Comparison of ENCODE assay signal across 25 mouse cellular contexts in genomic region chr7:143752056-143752455, GRCm38 (mm10). TPM values are rescaled to one million over a fixed set of nuclear protein-coding genes. Genes with fewer than 3 reads are reported as not detected.
"Had no signal": no experiment of that assay in that cellular context is flagged by ENCODE, and none has a peak within 500 bp of the region (broad histone marks: within the 10 kb centered on the region; RNA-seq: fewer than 3 reads in every experiment).

No protein-coding gene starts in this region.

- H3K27me3 ChIP-seq: stomach, embryonic 15.5 days had no signal

- DNase-seq: lung, embryonic 14.5 days; lung, postnatal 10 days; retina, postnatal 1 day; right cerebral cortex, adult 18-20 months; right cerebral cortex, postnatal 25 days; right cerebral cortex, postnatal 4 days; thymus, adult 2 months; thymus, postnatal 25 days; thymus, postnatal 4 days had no signal

- H3K36me3 ChIP-seq: midbrain, embryonic 13.5 days; midbrain, embryonic 15.5 days; neural tube, embryonic 12.5 days; stomach, embryonic 15.5 days had no signal

- H3K9me3 ChIP-seq: megakaryocyte, embryonic 14.5 days; midbrain, embryonic 13.5 days; midbrain, embryonic 15.5 days; neural tube, embryonic 12.5 days; stomach, embryonic 15.5 days had no signal

- H3K4me3 ChIP-seq: megakaryocyte, embryonic 14.5 days; midbrain, embryonic 13.5 days; midbrain, embryonic 15.5 days; neural tube, embryonic 12.5 days; stomach, embryonic 15.5 days had no signal

- H3K27ac ChIP-seq: macrophage; midbrain, embryonic 13.5 days; midbrain, embryonic 15.5 days; neural tube, embryonic 12.5 days; stomach, embryonic 15.5 days; stomach, postnatal 0 days had no signal

- H3K4me2 ChIP-seq: lung, embryonic 14.5 days; midbrain, embryonic 11.5 days; midbrain, embryonic 13.5 days; midbrain, embryonic 15.5 days; neural tube, embryonic 12.5 days; stomach, embryonic 15.5 days had no signal

- ATAC-seq: midbrain, embryonic 13.5 days; midbrain, embryonic 15.5 days had no signal

- H3K9ac ChIP-seq: lung, embryonic 14.5 days; midbrain, embryonic 13.5 days; midbrain, embryonic 15.5 days; neural tube, embryonic 12.5 days; stomach, embryonic 15.5 days had no signal

RNA-seq across cellular contexts. Expression of gene Mrgprg, which starts 14.7 kb away (rescaled TPM):
- total RNA-seq: megakaryocyte progenitor cell, adult 5-6 weeks; monocyte, adult 5-6 weeks; neutrophil, adult 5-6 weeks had no signal
- polyA plus RNA-seq: lung, embryonic 14.5 days; lung, embryonic 16.5 days; macrophage; midbrain, embryonic 11.5 days; midbrain, embryonic 13.5 days; midbrain, embryonic 15.5 days; midbrain, postnatal 0 days; neural tube, embryonic 12.5 days; neural tube, embryonic 14.5 days; spleen, adult 2 months; stomach, embryonic 15.5 days; stomach, postnatal 0 days; testis, adult 2 months had no signal
